In the genomic region with DNA sequence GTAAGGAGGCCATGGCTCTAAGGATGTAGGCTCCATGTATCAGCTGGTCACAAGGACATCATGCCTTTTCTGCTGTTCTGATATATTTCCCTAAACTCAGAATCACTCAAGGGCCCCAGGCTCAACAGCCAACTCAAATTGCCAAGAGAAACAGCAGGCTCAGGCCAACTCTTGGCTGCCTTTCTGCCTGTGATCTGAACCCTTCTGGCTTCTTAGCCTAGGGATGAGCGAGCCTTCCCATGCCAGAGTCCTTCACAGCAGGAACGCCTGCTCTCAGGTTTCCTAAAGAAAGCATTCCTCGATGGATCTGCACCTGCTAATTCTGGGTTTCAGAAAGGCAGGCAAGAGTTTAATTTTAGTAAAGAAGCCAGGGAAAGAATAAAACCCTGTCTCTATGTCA, we compare ENCODE assay signal across 11 mouse cellular contexts. TPM values are rescaled to one million over a fixed set of nuclear protein-coding genes. Genes with fewer than 3 reads are reported as not detected.
DNase-seq lines count a peak whose midpoint lies in the region; ATAC-seq and TF ChIP-seq lines count a peak whose summit lies in the region.
"Had no signal": no experiment of that assay in that cellular context is flagged by ENCODE, and none has a peak within 500 bp of the region (broad histone marks: within the 10 kb centered on the region; RNA-seq: fewer than 3 reads in every experiment).

No protein-coding gene starts in this region.

- H3K4me2 ChIP-seq in kidney, embryonic 14.5 days (replicated peaks; ENCODE audit: low read depth, low read length), result no peak overlapping the region
- H3K4me2 ChIP-seq in heart, embryonic 14.5 days (ENCODE audit: low read length), result no peak overlapping the region
- H3K4me2 ChIP-seq in forebrain, embryonic 13.5 days, result no peak overlapping the region
- H3K4me2 ChIP-seq: hindbrain, embryonic 12.5 days; lung, embryonic 14.5 days had no signal

- 35% methylated on average over 3 of the region's 3 CpGs for WGBS in kidney, adult 2 months
- WGBS in kidney, embryonic 14.5 days, result 29% methylated on average over 3 of the region's 3 CpGs
- WGBS in heart, embryonic 14.5 days, result 53% methylated on average over 3 of the region's 3 CpGs
- WGBS in forebrain, embryonic 13.5 days, result 41% methylated on average over 3 of the region's 3 CpGs

- no peak for TF ChIP-seq POLR2A in kidney, adult 2 months (IDR thresholded peaks at IDR 0.05; ENCODE audit: low read depth, low read length)

- TF ChIP-seq CTCF in kidney, adult 2 months (conservative IDR thresholded peaks at IDR 0.05; ENCODE audit: insufficient read depth, insufficient read length, low read depth, low read length), result no peak

- 0 out of 2 replicates have a peak overlapping the region, but pooled peaks have one; percentile 50 for H3K27ac ChIP-seq in kidney, adult 2 months (ENCODE audit: insufficient read depth, low read depth, low read length)
- no peak overlapping the region for H3K27ac ChIP-seq in kidney, embryonic 14.5 days (ENCODE audit: low read depth, low read length)
- H3K27ac ChIP-seq in heart, embryonic 14.5 days (replicated peaks in 1 of 2; ENCODE audit: control insufficient read depth in 1 of 2, insufficient read depth in 1 of 2, low read depth in 2 of 2, low read length in 2 of 2), result 0 out of 4 replicates have a peak overlapping the region, but pooled peaks have one; percentile 1 to 7
- no peak overlapping the region for H3K27ac ChIP-seq in forebrain, embryonic 13.5 days
- H3K27ac ChIP-seq: hindbrain, embryonic 12.5 days had no signal

- H3K9ac ChIP-seq in kidney, embryonic 14.5 days (ENCODE audit: low read depth, low read length), result no peak overlapping the region
- H3K9ac ChIP-seq in heart, embryonic 14.5 days (ENCODE audit: low read length), result no peak overlapping the region
- no peak overlapping the region for H3K9ac ChIP-seq in forebrain, embryonic 13.5 days
- H3K9ac ChIP-seq: forebrain, postnatal 0 days; hindbrain, embryonic 12.5 days; lung, embryonic 14.5 days had no signal

- ATAC-seq in kidney, embryonic 14.5 days (ENCODE audit: low FRiP score, low TSS enrichment), result no peak
- ATAC-seq in cerebellum, adult (ENCODE audit: insufficient number of reproducible peaks, low FRiP score, low TSS enrichment), result peak; percentile 87
- no peak for ATAC-seq in heart, embryonic 14.5 days (ENCODE audit: insufficient number of reproducible peaks, insufficient read depth, low FRiP score, low read depth)
- no peak for ATAC-seq in forebrain, embryonic 13.5 days
- ATAC-seq: forebrain, postnatal 0 days had no signal

- H3K9me3 ChIP-seq in kidney, embryonic 14.5 days (ENCODE audit: control insufficient read depth, low read length), result no peaks in the 10 kb centered on the region
- no peaks in the 10 kb centered on the region for H3K9me3 ChIP-seq in heart, embryonic 14.5 days (ENCODE audit: control insufficient read depth, low read length)
- H3K9me3 ChIP-seq in forebrain, embryonic 13.5 days (replicated peaks), result no peaks in the 10 kb centered on the region
- H3K9me3 ChIP-seq: hindbrain, embryonic 12.5 days had no signal

- H3K4me3 ChIP-seq in kidney, adult 2 months (ENCODE audit: insufficient read depth, low read depth, low read length), result no peak overlapping the region
- no peak overlapping the region for H3K4me3 ChIP-seq in kidney, embryonic 14.5 days (ENCODE audit: low read length)
- no peak overlapping the region for H3K4me3 ChIP-seq in heart, embryonic 14.5 days (ENCODE audit: control insufficient read depth in 1 of 2, insufficient read depth in 1 of 2, low read depth in 1 of 2, low read length in 2 of 2)
- H3K4me3 ChIP-seq in forebrain, embryonic 13.5 days, result no peak overlapping the region
- H3K4me3 ChIP-seq: hindbrain, embryonic 12.5 days had no signal

- no peaks in the 10 kb centered on the region for H3K36me3 ChIP-seq in kidney, adult 2 months (ENCODE audit: control insufficient read depth, insufficient read depth, low read length)
- no peaks in the 10 kb centered on the region for H3K36me3 ChIP-seq in kidney, embryonic 14.5 days (ENCODE audit: control insufficient read depth, insufficient read depth, low read length)
- H3K36me3 ChIP-seq in heart, embryonic 14.5 days (ENCODE audit: control insufficient read depth, insufficient read depth, low read length), result no peaks in the 10 kb centered on the region
- no peaks in the 10 kb centered on the region for H3K36me3 ChIP-seq in forebrain, embryonic 13.5 days (ENCODE audit: poor library complexity, severe bottlenecking)
- H3K36me3 ChIP-seq: hindbrain, embryonic 12.5 days had no signal

- peaks cover 15% of the 10 kb centered on the region for H3K4me1 ChIP-seq in kidney, adult 2 months (ENCODE audit: control insufficient read depth, insufficient read depth, low read length)
- H3K4me1 ChIP-seq in kidney, embryonic 14.5 days (ENCODE audit: control insufficient read depth, insufficient read depth, low read length), result peaks cover 9% of the 10 kb centered on the region
- peaks cover 25 to 59% of the 10 kb centered on the region in 2 experiments for H3K4me1 ChIP-seq in heart, embryonic 14.5 days (ENCODE audit: control insufficient read depth in 2 of 2, insufficient read depth in 2 of 2, low read length in 2 of 2)
- peaks cover 10% of the 10 kb centered on the region for H3K4me1 ChIP-seq in forebrain, embryonic 13.5 days

- DNase-seq in kidney, adult 2 months, result peak; percentile 54
- peak; percentile 85 to 88 for DNase-seq in cerebellum, postnatal 25 days
- DNase-seq in T-cell, adult 2 months (ENCODE audit: low spot score), result no peak
- DNase-seq: forebrain, postnatal 0 days; lung, embryonic 14.5 days; retina, postnatal 1 day had no signal

- no peaks in the 10 kb centered on the region for H3K27me3 ChIP-seq in kidney, adult 2 months (replicated peaks; ENCODE audit: control insufficient read depth, insufficient read depth, low read length)
- H3K27me3 ChIP-seq in kidney, embryonic 14.5 days (ENCODE audit: control insufficient read depth, insufficient read depth, low read length), result no peaks in the 10 kb centered on the region
- no peaks in the 10 kb centered on the region for H3K27me3 ChIP-seq in heart, embryonic 14.5 days (ENCODE audit: control insufficient read depth, insufficient read depth, low read length)
- H3K27me3 ChIP-seq in forebrain, embryonic 13.5 days, result no peaks in the 10 kb centered on the region
- H3K27me3 ChIP-seq: hindbrain, embryonic 12.5 days had no signal

RNA-seq across cellular contexts. Expression of gene Abtb2, which starts 43.4 kb away (rescaled TPM):
- polyA plus RNA-seq in kidney, adult 2 months (2012; rRNA removed), result 11.6 and 12.0 TPM in 2 replicates
- 4.9 and 7.6 TPM in 2 replicates for polyA plus RNA-seq in kidney, embryonic 14.5 days (2014; fragmentation: Nextera tagmentation; extraction: Ambion mirVana)
- 18.4 and 18.6 TPM in 2 replicates for polyA plus RNA-seq in heart, embryonic 14.5 days (2014; fragmentation: Nextera tagmentation; extraction: Ambion mirVana)
- 6.9 and 8.3 TPM in 2 replicates for polyA plus RNA-seq in forebrain, embryonic 13.5 days (2015; fragmentation: Nextera tagmentation; extraction: Ambion mirVana)

Comparison
In these comparisons a context has a peak if more than half of its experiments do, and no peak if none do; other contexts are left out.
1. H3K27ac ChIP-seq: peak in kidney, adult 2 months (single experiment) and heart, embryonic 14.5 days (2 of 2); none in kidney, embryonic 14.5 days (single experiment) and forebrain, embryonic 13.5 days (single experiment).